Mouse (Mus musculus): Measurements from ENCODE around the gene Dnm2.

Dnm2 gene

DNA sequence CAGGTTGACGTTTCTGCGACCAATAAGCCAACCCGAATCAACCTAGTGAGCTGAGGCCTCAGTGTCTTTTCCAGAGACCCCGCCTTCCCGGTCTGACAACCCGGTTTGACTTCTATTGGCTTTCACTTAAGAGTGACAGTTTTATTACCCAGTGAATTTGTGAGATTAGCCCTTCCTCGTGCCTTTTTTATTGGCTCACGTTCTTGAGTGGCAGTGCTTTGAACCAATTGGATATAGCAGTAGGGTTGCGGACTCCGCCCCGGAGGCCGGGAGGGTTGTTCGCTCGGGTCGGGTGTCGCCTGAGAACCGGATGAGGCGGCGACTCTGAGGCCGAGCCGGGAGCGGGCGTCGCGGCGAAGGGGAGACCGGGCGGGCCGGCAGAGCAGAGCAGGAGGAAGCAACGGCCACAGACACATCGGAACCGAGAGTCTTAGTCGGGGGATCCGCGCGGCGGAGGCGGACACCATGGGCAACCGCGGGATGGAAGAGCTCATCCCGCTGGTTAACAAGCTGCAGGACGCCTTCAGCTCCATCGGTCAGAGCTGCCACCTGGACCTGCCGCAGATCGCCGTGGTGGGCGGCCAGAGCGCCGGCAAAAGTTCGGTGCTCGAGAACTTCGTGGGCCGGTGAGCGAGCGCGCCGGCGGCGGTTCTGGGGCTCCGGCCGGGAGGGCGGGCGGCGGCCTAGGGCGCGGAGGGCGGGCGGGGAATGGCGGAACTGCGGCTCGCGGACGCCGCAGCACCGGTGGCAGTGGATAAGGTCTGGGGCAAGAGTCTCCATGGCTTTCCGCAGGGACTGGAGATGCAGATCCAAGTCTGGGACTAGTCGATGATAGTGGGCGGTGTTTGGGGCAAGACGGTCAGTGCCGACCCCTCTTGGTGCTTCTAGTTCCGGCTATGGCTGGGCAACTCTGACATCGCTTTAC is at the start of gene Dnm2:
TSS of gene Dnm2 (plus strand) at position 278 of the 925 bp plus-strand sequence.
- peak; percentile 99 for DNase-seq (ENCODE audit: low read depth, low spot score)
- Histone ChIP-seq H3K36me3 (ENCODE audit: control insufficient read depth, insufficient read depth, low read length, poor library complexity, severe bottlenecking) (peaks cover under 1% of the 10 kb centered on the region; the same call in 1 of the 2 replicates), H3K27me3 (ENCODE audit: control insufficient read depth, insufficient read depth, low read length, poor library complexity, severe bottlenecking) (no peaks in the 10 kb centered on the region)

DNA sequence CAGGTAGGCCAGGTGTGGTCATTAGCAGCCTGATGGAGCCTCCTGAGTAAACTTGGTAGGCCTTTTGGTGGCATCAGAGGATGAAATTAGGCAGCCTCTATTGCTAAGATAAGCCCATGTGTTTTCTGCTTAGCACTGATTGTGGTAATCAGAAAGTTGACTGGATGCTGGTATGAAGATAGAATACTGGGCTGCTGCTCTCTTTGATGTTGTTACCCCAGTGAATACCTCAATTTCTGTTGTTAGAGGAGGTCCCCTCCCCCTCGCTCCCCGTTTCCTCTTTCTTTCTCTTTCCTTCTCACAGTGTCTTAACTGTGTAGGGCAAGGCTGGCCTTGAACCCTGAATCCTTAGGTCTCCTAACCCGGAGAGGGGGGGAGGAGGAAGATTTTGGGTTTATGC is 45.5 kb upstream of the Dnm2 start:
- Histone ChIP-seq H3K27me3 (ENCODE audit: control insufficient read depth, insufficient read depth, low read length, poor library complexity, severe bottlenecking) (no peaks in the 10 kb centered on the region), H3K36me3 (ENCODE audit: control insufficient read depth, insufficient read depth, low read length, poor library complexity, severe bottlenecking) (peaks cover 10% of the 10 kb centered on the region; the same call in 1 of the 2 replicates)
- peak; percentile 34 for DNase-seq (ENCODE audit: low read depth, low spot score)

- peaks cover 8% of the 10 kb centered on the region; the same call in 1 of the 2 replicates for H3K36me3 ChIP-seq (ENCODE audit: control insufficient read depth, insufficient read depth, low read length, poor library complexity, severe bottlenecking)
- no peak for DNase-seq (ENCODE audit: low read depth, low spot score)
- H3K27me3 ChIP-seq (ENCODE audit: control insufficient read depth, insufficient read depth, low read length, poor library complexity, severe bottlenecking): no peaks in the 10 kb centered on the region
Measured at GRCm38 (mm10) chr9:21380868-21381267, 43.8 kb upstream of the Dnm2 start.

GRCm38 (mm10) chr9:21383966-21384365 is 40.7 kb upstream of the Dnm2 start:
- H3K27me3 ChIP-seq (ENCODE audit: control insufficient read depth, insufficient read depth, low read length, poor library complexity, severe bottlenecking): no peaks in the 10 kb centered on the region
- DNase-seq (ENCODE audit: low read depth, low spot score): no peak

DNA sequence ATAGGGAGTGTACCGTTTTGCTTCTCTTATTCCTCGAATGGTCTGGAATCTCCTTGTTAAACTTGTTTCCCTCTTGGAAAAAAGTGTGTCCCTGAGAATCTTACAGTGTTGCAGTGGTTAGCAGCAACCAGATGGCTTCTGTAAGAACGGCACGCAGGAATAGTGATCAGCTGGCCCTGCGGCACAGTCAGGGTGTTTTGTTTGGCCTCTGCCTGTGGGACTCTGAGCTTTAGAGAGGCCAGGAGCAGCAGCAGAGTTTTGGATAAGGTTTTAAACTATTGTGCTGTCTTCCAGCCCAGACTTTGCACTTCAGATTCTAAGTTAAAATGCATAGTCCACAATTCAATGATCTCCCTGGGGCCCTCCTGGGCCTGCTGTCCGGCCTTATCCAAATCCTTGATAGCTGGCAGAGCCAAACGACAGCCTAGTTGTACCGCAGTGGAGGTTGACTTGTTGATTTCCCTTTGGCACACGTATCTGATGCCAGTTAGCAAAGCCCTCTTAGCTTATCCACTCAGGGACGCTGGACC is 32.0 kb upstream of the Dnm2 start:
- Histone ChIP-seq H3K27me3 (ENCODE audit: control insufficient read depth, insufficient read depth, low read length, poor library complexity, severe bottlenecking) (no peaks in the 10 kb centered on the region), H3K36me3 (ENCODE audit: control insufficient read depth, insufficient read depth, low read length, poor library complexity, severe bottlenecking) (peaks cover 17% of the 10 kb centered on the region)
- no peak for DNase-seq (ENCODE audit: low read depth, low spot score)

More at GRCm38 (mm10) chr9:21383966-21384365, 40.7 kb upstream of the Dnm2 start:
- H3K36me3 ChIP-seq (ENCODE audit: control insufficient read depth, insufficient read depth, low read length, poor library complexity, severe bottlenecking): peaks cover 7% of the 10 kb centered on the region; the same call in 1 of the 2 replicates

- Histone ChIP-seq H3K27me3 (ENCODE audit: control insufficient read depth, insufficient read depth, low read length, poor library complexity, severe bottlenecking) (no peaks in the 10 kb centered on the region), H3K36me3 (ENCODE audit: control insufficient read depth, insufficient read depth, low read length, poor library complexity, severe bottlenecking) (peaks cover 11% of the 10 kb centered on the region)
- no peak for DNase-seq (ENCODE audit: low read depth, low spot score)
Measured at GRCm38 (mm10) chr9:21395692-21396091, 29.0 kb upstream of the Dnm2 start.

- H3K36me3 ChIP-seq (ENCODE audit: control insufficient read depth, insufficient read depth, low read length, poor library complexity, severe bottlenecking): peaks cover 14% of the 10 kb centered on the region
- DNase-seq (ENCODE audit: low read depth, low spot score): no peak
- H3K27me3 ChIP-seq (ENCODE audit: control insufficient read depth, insufficient read depth, low read length, poor library complexity, severe bottlenecking): no peaks in the 10 kb centered on the region
Measured at GRCm38 (mm10) chr9:21397170-21397569, 27.5 kb upstream of the Dnm2 start.

GRCm38 (mm10) chr9:21401042-21401441 is 23.7 kb upstream of the Dnm2 start:
- DNase-seq (ENCODE audit: low read depth, low spot score): no peak
- peaks cover 12% of the 10 kb centered on the region for H3K36me3 ChIP-seq (ENCODE audit: control insufficient read depth, insufficient read depth, low read length, poor library complexity, severe bottlenecking)
- no peaks in the 10 kb centered on the region for H3K27me3 ChIP-seq (ENCODE audit: control insufficient read depth, insufficient read depth, low read length, poor library complexity, severe bottlenecking)

DNA sequence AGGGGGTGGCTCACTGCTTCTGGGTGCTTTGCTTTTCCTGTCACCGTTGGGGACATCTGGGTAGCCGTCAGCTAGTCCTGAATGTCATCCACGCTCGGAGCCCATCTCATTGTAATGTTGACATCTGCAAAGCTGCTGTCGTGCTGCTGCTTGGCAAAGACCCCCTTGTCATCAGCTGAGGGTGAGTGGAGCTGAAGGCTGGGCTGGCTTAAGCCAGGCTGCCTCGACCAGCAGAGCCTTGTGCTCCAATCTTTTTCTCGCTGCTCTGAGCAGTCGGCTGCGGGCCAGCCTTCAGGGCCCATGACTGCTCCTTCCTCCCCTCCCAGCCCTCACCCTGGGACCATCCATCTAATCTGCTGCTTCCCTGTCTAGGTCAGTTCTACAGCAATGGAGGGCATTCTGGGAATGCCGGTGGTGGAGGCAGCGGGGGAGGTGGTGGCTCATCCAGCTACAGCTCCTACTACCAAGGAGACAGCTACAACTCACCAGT is 21.9 kb upstream of the Dnm2 start:
- no peak for DNase-seq (ENCODE audit: low read depth, low spot score)
- Histone ChIP-seq H3K27me3 (ENCODE audit: control insufficient read depth, insufficient read depth, low read length, poor library complexity, severe bottlenecking) (no peaks in the 10 kb centered on the region), H3K36me3 (ENCODE audit: control insufficient read depth, insufficient read depth, low read length, poor library complexity, severe bottlenecking) (peaks cover 10% of the 10 kb centered on the region)

GRCm38 (mm10) chr9:21403745-21404144 is 21.0 kb upstream of the Dnm2 start:
- no peak for DNase-seq (ENCODE audit: low read depth, low spot score)
- Histone ChIP-seq H3K36me3 (ENCODE audit: control insufficient read depth, insufficient read depth, low read length, poor library complexity, severe bottlenecking) (peaks cover 10% of the 10 kb centered on the region), H3K27me3 (ENCODE audit: control insufficient read depth, insufficient read depth, low read length, poor library complexity, severe bottlenecking) (no peaks in the 10 kb centered on the region)

DNA sequence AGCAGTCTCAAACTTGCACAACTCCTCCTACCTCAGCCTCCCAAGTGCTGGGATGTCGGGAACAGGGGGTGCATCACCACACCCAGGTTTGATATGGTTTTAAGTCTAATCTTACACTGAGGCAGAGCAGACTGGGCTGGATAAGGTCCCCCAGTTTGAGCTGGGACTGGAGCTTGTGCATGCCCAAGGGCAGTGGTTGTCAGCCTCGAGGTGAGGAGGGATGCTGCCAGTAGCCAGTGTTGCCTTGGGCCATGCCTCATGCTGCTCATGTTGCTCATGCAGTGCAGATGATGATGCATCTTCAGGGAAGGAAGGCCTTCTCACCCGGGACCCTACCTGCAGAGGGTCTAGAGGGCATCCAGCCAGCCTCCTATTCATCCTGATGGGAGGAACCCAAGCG is 19.2 kb upstream of the Dnm2 start:
- no peaks in the 10 kb centered on the region for H3K27me3 ChIP-seq (ENCODE audit: control insufficient read depth, insufficient read depth, low read length, poor library complexity, severe bottlenecking)
- peaks cover 8% of the 10 kb centered on the region for H3K36me3 ChIP-seq (ENCODE audit: control insufficient read depth, insufficient read depth, low read length, poor library complexity, severe bottlenecking)
- DNase-seq (ENCODE audit: low read depth, low spot score): no peak

DNA sequence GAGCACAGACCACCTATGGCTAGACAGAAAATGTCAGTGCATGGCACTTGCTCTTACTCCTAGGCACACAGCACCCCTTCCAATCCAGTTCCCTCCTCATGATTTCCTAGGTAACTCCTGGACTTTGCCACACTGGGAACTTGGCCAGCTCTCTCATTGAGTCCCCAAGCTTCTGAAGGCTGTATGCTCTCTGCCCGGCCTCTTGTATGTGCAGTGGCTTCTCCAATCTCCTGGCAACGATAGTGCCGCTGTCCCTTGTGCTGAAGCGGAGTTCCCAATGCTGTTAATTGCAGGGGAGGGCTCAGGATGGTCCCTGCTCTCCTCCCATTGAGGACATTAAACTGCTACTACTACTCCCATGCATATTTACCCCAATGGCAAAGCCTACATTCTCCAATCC is 16.8 kb upstream of the Dnm2 start:
- no peak for DNase-seq (ENCODE audit: low read depth, low spot score)
- peaks cover 5% of the 10 kb centered on the region for H3K36me3 ChIP-seq (ENCODE audit: control insufficient read depth, insufficient read depth, low read length, poor library complexity, severe bottlenecking)
- no peaks in the 10 kb centered on the region for H3K27me3 ChIP-seq (ENCODE audit: control insufficient read depth, insufficient read depth, low read length, poor library complexity, severe bottlenecking)

DNA sequence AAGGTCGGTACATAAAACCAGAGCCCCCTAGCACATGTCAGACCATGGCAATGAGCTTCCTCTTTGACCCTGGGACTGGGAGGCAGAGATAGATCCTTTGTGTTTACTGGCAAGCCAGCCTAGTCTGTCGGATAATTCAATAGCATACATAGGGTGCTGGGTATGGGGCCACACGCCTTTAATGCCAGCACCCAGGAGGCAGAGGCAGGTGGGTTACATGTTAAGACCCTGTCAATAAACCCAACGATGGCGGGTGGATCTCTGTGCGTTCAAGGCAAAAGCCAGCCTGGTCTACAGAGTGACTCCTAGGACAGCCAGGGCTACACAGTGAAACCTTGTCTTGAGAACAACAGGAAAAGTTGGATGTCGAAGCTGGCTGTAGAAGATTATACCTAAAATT is 16.1 kb upstream of the Dnm2 start:
- DNase-seq (ENCODE audit: low read depth, low spot score): no peak
- Histone ChIP-seq H3K27me3 (ENCODE audit: control insufficient read depth, insufficient read depth, low read length, poor library complexity, severe bottlenecking) (no peaks in the 10 kb centered on the region), H3K36me3 (ENCODE audit: control insufficient read depth, insufficient read depth, low read length, poor library complexity, severe bottlenecking) (peaks cover 4% of the 10 kb centered on the region)

DNA sequence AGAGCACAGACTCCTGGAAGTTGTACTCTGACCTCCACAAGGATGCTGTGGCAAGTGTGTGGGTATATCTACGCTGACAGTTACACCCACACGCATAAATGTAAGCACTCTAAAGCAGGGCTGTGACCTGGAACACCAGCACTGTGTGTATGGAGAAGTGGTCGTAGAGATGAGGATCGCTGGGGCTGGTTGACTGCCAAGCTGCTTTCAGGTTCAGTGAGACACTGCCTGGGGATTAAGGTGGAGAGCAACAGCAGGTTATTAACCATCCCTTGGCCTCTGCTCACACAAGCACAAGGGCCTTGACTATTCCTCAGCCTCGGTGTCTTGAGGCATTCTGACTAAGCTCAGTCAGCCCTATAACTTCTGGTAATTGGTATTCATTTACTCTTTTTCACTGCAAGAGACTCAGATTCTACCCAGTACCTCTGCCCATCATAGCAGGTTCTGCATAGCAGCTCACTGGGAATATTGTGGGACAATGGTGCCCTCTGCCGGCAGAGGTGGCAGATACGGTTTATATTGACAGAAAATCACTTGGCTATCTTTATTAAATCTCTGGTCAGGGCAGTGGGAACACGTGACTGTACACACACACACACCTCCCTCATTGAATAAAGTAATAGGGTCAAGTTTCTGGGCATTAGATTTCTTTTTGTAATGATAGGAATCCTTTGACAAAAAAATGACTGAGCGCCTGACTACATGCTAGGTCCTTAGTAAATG is 15.0 kb upstream of the Dnm2 start:
- 0 out of 2 replicates have a peak, but pooled peaks cover 2% of the 10 kb centered on the region for H3K36me3 ChIP-seq (ENCODE audit: control insufficient read depth, insufficient read depth, low read length, poor library complexity, severe bottlenecking)
- no peaks in the 10 kb centered on the region for H3K27me3 ChIP-seq (ENCODE audit: control insufficient read depth, insufficient read depth, low read length, poor library complexity, severe bottlenecking)
- DNase-seq (ENCODE audit: low read depth, low spot score): peak; percentile 90

Data from splenic B cell, adult 2 months (primary cell).